Mouse (Mus musculus): ENCODE measurements at regions not wholly inside any gene's neighbourhood (a gene's known extent, or its start where the extent isn't known, plus 50 kb on each side); places are given as distances from the start of the nearest gene placed in this dataset.
A peak's percentile ranks its signal among the peaks of the same experiment; 100 is the strongest.

DNA sequence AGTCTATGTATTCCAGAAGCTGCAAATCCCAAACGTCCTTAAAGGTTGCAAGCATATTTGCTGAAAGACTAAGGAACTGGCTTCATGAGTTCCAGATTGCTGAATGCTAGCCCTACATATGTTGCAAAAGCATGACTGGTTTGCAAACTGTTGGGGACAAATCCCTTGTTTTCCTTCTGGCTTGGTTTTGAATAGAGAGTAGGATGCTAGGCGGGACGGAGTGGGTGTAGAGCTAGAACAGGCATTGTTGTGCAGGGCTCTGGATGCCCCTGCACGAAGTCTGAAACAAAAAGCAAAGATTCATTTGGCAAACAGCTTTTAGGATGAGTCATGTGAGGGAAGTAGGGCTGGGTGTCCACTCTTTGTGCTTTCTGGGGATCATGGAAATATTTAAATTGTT lies 500.9 kb upstream of the Cnksr2 start:
- DNase-seq (ENCODE audit: low spot score in 2 of 2) = peak in 1 of 2 experiments; percentile 17

DNA sequence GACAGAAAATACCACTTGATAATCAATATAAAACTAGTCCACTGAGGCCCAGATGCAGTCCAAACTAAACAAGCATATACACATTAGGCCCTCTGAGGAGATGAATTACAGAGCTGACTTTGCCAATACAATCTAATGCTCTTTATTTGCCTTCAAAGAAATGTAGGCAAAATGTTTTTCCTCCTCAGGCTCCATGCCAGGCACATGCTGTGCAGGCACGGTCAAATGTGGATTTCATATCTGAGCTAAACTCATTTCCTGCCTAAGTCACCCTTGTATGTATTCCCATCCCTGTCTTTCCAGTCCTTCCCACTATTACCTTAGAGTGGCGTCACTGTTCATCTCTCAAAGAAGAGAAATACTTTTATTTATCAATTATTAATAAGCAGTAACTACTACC lies 534.8 kb upstream of the Cnksr2 start:
- no peak for DNase-seq (ENCODE audit: low spot score in 2 of 2)

DNA sequence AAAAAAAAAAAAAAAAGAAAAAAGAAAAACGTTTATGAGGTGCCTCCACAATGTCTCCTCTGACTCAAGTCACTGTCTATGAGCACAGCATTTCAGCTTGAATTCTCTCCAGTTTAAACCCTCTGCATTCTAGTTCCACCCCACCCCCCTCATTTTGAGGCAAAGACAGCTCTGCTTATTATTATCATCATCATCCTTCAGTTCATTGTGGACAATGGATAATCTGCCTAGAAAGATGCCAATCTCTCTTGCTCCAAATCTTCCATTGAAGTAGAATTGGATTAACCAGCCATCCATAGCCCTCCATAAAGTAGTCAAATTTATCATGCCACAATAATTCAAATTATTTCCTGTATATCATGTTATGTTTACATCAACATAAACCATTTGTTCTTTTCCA lies 570.0 kb upstream of the Cnksr2 start:
- no peak for DNase-seq (ENCODE audit: low spot score in 2 of 2)

DNA sequence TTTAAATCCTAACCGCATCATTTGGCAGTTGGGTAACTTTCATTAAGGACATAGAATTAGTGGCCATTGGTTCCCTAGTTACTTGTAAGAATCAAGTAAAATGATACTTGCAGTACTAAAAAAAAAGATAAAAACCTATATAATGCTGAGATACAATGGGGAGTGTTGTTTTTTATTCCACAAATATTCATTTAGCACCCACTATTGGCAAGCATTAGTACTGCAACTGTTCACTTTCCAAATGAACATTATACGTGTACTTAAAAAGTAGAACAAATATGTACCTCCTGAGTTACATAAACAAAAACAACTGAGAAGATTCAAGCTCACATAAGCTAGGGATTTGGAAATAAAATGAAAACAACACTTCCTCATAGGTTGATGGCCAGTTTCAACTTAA lies 570.5 kb upstream of the Cnksr2 start:
- DNase-seq (ENCODE audit: low spot score in 2 of 2) = no peak

DNA sequence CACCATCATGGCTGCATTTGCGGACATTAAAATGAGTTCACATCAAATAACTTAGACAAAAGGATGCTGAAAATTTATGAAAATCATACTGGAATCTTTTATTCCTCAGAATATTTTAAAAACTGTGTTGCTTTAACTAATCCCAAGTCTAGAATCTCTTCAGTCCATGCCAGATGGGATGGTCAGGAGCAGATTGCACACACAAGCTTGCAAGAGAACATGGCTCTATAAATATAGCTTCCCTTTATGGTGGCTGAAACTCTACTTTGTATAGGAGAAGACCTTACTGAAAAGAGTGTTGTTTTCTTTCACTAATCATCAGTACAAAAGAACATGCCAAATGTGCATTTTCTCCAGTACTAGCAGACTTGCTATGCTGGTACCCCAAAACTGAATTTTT lies 570.9 kb upstream of the Cnksr2 start:
- DNase-seq (ENCODE audit: low spot score in 2 of 2) = peak; percentile 27 to 52

DNA sequence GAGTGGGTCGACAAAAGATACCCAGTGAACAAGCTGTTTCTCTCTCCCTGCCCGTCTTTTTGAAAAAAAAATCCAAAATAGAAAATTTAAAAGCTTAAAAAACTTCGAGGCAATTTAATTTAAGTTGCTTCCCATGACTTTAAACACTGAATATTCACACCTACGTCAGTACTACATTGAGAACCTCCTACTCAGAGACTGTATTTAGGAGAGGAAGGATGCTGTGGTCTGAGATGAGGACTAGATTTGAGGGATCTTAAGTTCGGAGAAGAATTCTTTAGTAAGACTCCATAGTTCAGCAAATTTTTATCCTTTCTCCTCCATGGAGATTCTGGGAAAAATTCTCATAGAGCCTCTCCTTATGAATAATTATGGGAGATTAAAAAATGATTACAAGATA lies 571.4 kb upstream of the Cnksr2 start:
- DNase-seq (ENCODE audit: low spot score in 2 of 2) = no peak

DNA sequence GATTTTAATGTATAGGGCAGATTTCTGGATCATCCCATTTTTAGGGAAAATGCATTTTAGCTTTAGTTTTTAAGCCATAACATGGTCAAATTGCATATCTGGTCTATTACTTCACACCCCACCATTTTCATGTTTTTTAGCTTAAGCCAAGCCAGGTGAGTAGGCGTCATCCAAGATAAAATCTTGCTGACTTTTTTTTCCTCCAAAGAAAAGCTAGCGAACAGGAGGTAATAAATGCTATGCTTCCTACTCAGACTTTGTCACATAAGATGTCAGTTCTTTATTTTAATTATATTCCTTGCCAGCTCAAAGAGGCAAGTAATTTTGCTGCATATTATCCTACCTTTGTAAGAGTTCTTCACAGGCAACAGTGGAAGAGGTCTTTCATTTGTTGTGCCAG lies 572.0 kb upstream of the Cnksr2 start:
- DNase-seq (ENCODE audit: low spot score in 2 of 2) = no peak

DNA sequence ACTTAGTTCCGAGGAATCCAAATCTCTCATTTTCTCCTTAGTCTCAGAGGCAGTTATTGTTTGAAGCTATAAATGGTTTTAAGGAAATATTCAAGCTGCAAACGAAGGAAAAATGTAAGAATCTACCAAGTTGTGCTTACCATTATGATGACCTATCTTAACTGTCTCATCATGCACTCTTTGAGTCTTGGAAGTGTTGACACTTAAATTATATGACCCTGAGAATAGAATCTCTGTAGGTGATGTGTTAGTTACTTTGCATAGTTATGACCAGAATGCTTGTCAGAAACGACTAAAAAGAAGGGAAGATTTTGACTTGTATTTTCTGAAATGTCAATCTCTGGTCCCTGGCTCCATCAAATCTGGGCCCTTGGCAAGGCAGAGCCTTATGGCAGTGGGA lies 582.7 kb upstream of the Rps6ka3 start:
- DNase-seq (ENCODE audit: low spot score in 2 of 2) = no peak

DNA sequence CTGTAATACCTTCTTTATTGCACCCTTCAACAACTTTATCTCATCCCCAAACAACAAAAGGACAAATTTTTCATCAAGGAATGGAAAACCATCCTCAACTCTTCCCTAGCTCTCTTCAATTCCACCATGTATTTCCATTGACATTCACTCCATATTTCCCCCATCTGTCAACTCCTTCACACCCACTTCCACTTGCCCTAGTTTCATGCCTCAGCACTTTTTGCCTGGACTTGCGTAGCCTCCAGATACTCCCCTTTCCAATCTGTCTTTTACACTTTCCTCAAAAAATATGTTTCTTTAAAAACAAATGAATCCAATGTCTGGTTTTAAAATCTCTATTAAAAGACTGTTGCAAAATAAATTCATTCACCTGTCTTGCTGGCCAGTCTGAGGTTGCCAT lies 577.7 kb upstream of the Rps6ka3 start:
- no peak for DNase-seq (ENCODE audit: low spot score in 2 of 2)

DNA sequence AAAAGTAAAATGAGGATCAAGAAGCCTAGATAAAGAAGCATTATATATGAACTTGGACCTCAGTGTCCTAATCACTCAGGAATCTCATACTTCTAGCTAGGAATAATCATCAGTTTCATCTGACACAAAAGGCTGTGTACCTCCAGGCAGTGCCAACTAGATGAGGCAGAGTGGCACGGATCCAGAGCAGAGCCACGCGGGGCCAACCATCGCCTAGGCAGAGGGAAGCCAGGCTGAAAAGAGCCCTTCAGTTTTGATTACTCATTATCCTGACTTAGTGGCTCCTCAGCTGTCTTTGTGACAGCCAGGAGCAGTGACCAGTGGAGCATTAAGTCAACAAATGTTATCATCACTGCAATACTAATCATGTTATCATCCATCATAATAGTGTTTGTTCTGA lies 557.9 kb upstream of the Rps6ka3 start:
- DNase-seq (ENCODE audit: low spot score in 2 of 2) = peak in 1 of 2 experiments; percentile 31

DNA sequence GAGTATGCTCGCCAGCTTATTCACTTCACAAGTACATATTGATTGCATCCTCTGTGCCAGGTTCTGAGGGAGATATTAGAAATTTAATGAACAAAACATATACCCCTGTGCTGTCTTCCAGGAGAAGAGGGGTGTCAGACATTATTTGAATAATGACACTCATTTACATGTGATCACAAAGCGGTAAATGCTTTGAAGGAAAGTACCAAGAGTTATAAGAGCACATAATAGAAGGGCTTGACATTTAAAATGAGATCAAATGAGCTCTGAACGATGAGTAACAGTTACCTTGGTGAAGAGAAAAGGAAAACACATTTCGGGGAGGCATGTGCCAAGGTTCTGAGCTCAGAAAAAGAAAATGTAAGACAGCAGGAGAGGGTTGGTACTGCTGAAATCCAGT lies 553.9 kb upstream of the Rps6ka3 start:
- no peak for DNase-seq (ENCODE audit: low spot score in 2 of 2)

DNA sequence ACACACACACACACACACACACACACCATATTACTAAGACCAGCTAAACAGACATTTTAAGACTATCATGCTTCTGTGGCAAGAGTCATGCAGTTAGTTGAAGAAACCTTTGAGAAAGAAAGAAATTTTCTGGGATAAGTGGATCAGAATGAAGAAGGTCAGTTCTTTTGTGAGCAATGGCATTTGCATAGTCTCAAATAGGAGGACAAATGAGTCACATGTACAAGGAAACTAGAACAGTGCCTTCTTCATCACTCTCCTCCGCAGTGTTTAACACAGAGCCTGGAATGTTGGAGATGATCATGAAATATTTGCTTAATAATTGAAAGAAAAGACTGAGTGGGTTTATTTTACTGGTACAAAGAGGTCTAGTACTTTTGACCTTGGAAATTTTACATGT lies 515.9 kb upstream of the Rps6ka3 start:
- no peak for DNase-seq (ENCODE audit: low spot score in 2 of 2)

DNA sequence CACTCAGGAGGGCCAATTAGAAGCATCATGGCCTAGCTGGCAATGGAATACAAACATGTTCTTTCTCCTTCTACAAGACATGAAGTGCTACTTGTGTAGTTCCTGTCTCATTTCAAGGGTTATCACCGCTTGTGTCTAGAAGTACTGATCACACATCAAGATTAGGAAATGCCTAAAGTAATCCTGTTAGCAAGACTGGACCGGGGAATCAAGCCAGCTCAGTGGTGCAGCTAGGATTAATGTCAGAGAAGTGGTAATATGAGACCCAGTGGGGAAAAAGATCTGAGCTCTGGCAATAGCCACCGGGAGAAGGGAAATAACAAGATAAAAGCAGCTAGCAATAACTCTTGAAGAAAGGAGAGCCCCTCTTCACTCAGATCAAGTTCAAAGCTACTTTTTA lies 506.7 kb upstream of the Rps6ka3 start:
- no peak for DNase-seq (ENCODE audit: low spot score in 2 of 2)

DNA sequence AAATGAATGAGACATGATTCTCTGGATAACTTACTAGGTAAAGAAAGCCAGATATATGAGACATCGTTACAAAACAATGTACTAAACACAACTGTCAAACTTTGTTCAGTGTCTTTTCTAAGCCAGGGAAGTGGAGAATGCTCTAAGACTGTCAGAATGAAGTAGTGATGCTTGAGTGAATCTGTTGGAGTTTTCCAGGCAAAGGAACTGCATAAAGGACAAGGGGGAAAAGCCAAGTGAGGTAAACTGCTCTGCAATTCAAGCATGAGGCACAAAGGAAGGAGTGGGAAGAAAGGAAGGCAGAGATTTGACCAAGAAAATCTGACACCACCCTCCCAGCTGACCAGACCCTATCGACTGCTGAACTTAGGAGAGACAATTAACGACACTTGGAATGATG lies 500.3 kb upstream of the Rps6ka3 start:
- DNase-seq (ENCODE audit: low spot score in 2 of 2) = no peak

DNA sequence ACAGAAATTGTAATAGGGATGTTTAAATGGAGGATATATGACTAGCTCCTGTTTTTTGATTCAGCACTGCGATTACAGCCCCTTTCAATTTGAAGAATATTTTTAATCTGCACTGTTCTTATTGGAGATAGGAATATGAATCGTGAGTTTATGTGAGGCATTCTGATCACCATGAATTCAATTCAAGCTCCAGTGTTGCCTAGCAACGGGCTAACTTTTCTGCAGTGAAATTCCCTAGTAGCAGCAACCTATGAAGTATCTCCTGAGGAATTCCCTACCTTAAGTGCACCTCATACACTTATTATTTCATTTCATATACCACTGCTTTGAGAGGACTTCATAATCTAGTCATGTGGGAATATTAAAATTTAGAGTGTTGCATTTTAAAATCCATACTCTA lies 465.4 kb upstream of the Rps6ka3 start:
- peak; percentile 48 to 74 for DNase-seq (ENCODE audit: low spot score in 2 of 2)

DNA sequence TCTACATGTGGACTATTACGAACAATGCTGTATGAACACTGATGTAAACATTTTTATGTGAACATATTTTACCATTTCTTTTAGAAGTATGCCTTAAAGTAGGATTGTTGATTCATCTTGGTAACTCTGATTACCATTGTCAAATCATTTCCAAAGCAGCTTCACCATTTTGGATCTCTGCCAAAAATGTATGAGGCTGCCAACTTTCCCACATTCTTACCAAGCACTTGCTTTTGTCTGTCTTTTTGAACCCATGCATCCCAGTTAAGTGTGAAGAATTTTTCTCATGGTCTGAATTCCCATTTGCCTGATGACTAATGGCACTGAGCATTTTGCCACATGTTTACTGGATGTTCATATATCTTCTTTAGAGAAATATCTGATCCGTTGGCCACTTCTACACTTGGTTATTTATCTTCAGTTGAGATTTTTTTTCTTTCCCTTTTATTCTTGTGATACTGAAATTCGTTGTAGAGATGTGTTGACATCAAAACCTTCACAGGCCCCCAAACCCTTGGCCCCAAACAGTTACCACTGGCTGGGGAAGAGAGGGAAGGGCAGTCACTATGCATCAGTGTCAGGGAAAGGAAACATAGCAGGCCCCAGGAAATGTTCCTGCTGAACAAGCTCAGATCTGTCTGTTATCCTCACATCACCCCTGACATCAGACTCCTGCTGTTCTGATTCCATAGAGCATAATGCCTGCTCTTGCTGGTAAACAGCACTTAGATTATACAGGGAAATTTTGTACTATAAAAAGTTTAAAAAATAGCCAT lies 464.2 kb upstream of the Rps6ka3 start:
- no peak for DNase-seq (ENCODE audit: low spot score in 2 of 2)

Data from right cerebral cortex, postnatal 10 days (tissue).